Mouse (Mus musculus) liver, adult 2 months (tissue): ENCODE measurements around the gene Pla2g12a.

ENCODE experiments used
- CTCF ChIP-seq: fragments of 200-500 bp; IDR thresholded peaks from 2 replicates; pipeline ENCODE4 v1.5.1; 2011; ENCODE audit warnings: low read depth, low read length, control low read depth
- POLR2A ChIP-seq: fragments of 200-500 bp; IDR thresholded peaks from 2 replicates; pipeline ENCODE4 v1.6.1; 2011; ENCODE audit warnings: low read length, control low read depth; ENCODE audit not compliant: insufficient read depth; ENCODE audit errors: extremely low read depth

GRCm38 (mm10) chr3:129925861-129926260 is 47.5 kb downstream of the Pla2g12a start:
- TF ChIP-seq CTCF (no peak), POLR2A (no peak)
